Mouse (Mus musculus): Measurements from ENCODE around the gene Engase.

DNA sequence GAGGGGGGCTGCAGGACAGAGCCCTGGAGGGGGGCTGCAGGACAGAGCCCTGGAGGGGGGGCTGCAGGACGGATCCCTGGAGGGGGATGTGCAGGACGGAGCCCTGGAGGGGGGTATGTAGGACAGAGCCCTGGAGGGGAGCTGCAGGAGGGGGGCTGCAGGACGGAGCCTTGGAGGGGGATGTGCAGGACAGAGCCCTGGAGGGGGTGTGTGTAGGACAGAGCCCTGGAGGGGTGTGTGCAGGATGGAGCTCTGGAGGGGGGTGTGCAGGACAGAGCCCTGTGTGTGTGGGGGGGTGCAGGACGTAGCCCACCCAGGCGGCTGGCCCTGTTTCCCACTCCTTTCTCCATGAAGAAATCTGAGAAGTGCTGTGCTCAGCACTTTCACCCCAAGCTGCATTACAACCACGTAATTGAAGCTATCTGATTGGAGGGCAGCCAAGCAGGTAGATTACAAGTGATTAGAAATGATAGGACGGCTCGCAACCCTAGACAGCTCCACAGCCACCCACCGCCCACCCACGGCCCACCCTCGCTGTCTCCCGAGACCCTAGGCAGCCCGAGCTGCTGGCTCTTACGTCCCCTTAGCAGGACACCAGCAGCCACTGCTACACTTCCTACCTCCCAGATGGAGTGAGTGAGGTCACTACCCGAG, 35.8 kb downstream of the Engase start:
- TF ChIP-seq CTCF (IDR thresholded peaks at IDR 0.05; ENCODE audit: low read depth, low read length) (no peak), POLR2A (IDR thresholded peaks at IDR 0.05; ENCODE audit: borderline replicate concordance, low read depth, low read length) (no peak)

Data from bone marrow macrophage, adult 2 months (primary cell).